Mouse (Mus musculus): ENCODE measurements at regions not wholly inside any gene's neighbourhood (a gene's known extent, or its start where the extent isn't known, plus 50 kb on each side); places are given as distances from the start of the nearest gene placed in this dataset.
"Not testable (repeated sequence)": the region's sequence is repeated elsewhere in the genome, so short reads cannot be mapped to it uniquely, and the experiment has no call there.

DNA sequence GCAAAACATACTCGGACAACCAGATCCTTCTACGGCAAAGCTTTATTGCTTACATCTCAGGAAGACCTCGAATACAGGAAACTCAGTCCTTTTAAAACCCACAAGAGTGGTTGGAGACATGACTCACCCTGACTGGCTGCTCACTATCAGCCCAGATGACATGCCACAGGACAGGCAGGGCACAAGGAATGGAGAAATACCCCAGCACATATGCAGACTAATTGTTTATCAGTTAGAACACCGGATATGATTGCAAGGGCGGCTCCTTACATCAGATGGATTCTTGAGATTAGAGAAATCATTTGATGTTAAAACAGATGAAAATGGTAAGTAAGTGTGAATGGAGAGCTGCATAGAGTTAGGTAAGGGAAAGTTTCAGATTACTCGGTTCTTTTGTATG, 1441.5 kb upstream of the Gje1 start:
- TF ChIP-seq CTCF (IDR thresholded peaks at IDR 0.05; ENCODE audit: borderline replicate concordance, extremely low read depth, insufficient read depth, insufficient read length); POLR2A (IDR thresholded peaks at IDR 0.05; ENCODE audit: borderline replicate concordance, extremely low read depth, insufficient read depth, insufficient read length, poor library complexity, severe bottlenecking): not testable (repeated sequence)

Measured in brain, embryonic 14.5 days (tissue).